Mouse (Mus musculus): ENCODE results near the gene Jarid2. TPM values are rescaled to one million over a fixed set of nuclear protein-coding genes. Genes with fewer than 3 reads are reported as not detected.
"Not testable (repeated sequence)": the region's sequence is repeated elsewhere in the genome, so short reads cannot be mapped to it uniquely, and the experiment has no call there.

Jarid2 gene
- polyA plus RNA-seq, 1 experiment from 2014 or later, result 18.0 TPM

GRCm38 (mm10) chr13:44711062-44711461 is 18.2 kb upstream of the Jarid2 start:
- Histone ChIP-seq H3K4me2 (no peak overlapping the region), H3K27me3 (replicated peaks) (no peaks in the 10 kb centered on the region), H3K4me1 (peaks cover 48% of the 10 kb centered on the region), H3K27ac (peak overlapping the region; percentile 91), H3K9me3 (replicated peaks) (no peaks in the 10 kb centered on the region), H3K9ac (peak overlapping the region; percentile 63; the same call in 1 of the 2 replicates), H3K4me3 (no peak overlapping the region), H3K36me3 (no peaks in the 10 kb centered on the region)
- ATAC-seq, result no peak
- WGBS (ENCODE audit: insufficient replicate concordance), result 64% methylated on average over 5 of the region's 5 CpGs

GRCm38 (mm10) chr13:44711882-44712281 is 17.4 kb upstream of the Jarid2 start:
- Histone ChIP-seq H3K27ac (no peak overlapping the region), H3K27me3 (replicated peaks) (no peaks in the 10 kb centered on the region), H3K4me1 (peaks cover 48% of the 10 kb centered on the region), H3K9me3 (replicated peaks) (no peaks in the 10 kb centered on the region), H3K36me3 (no peaks in the 10 kb centered on the region), H3K9ac (no peak overlapping the region), H3K4me3 (no peak overlapping the region), H3K4me2 (no peak overlapping the region)
- 60% methylated on average over 1 of the region's 1 CpGs for WGBS (ENCODE audit: insufficient replicate concordance)
- no peak for ATAC-seq

GRCm38 (mm10) chr13:44715187-44715885 is 13.9 kb upstream of the Jarid2 start:
- Histone ChIP-seq H3K27me3 (replicated peaks) (no peaks in the 10 kb centered on the region), H3K27ac (no peak overlapping the region), H3K4me1 (peaks cover 27% of the 10 kb centered on the region), H3K4me3 (no peak overlapping the region), H3K9ac (no peak overlapping the region), H3K4me2 (no peak overlapping the region), H3K36me3 (no peaks in the 10 kb centered on the region), H3K9me3 (replicated peaks) (no peaks in the 10 kb centered on the region)
- WGBS (ENCODE audit: insufficient replicate concordance), result 51% methylated on average over 10 of the region's 10 CpGs
- no peak for ATAC-seq

GRCm38 (mm10) chr13:44717838-44718237 is 11.4 kb upstream of the Jarid2 start:
- H3K4me3 ChIP-seq, result no peak overlapping the region
- H3K27ac ChIP-seq, result no peak overlapping the region
- H3K27me3 ChIP-seq (replicated peaks), result no peaks in the 10 kb centered on the region
- WGBS (ENCODE audit: insufficient replicate concordance), result 84% methylated on average over 9 of the region's 9 CpGs
- H3K4me1 ChIP-seq, result 0 out of 2 replicates have a peak, but pooled peaks cover 5% of the 10 kb centered on the region
- no peaks in the 10 kb centered on the region for H3K9me3 ChIP-seq (replicated peaks)
- no peak overlapping the region for H3K4me2 ChIP-seq
- H3K36me3 ChIP-seq, result no peaks in the 10 kb centered on the region
- H3K9ac ChIP-seq, result no peak overlapping the region
- ATAC-seq, result no peak

GRCm38 (mm10) chr13:44718465-44718864 is 10.8 kb upstream of the Jarid2 start:
- ATAC-seq; H3K9ac ChIP-seq; H3K4me2 ChIP-seq; H3K27ac ChIP-seq; H3K4me1 ChIP-seq; H3K36me3 ChIP-seq; H3K9me3 ChIP-seq (replicated peaks); H3K27me3 ChIP-seq (replicated peaks); H3K4me3 ChIP-seq: not testable (repeated sequence)
- 84% methylated on average over 5 of the region's 5 CpGs for WGBS (ENCODE audit: insufficient replicate concordance)

GRCm38 (mm10) chr13:44720094-44720493 is 9.2 kb upstream of the Jarid2 start:
- no peak overlapping the region for H3K27ac ChIP-seq
- ATAC-seq, result no peak
- 62% methylated on average over 1 of the region's 1 CpGs for WGBS (ENCODE audit: insufficient replicate concordance)
- H3K4me1 ChIP-seq, result 0 out of 2 replicates have a peak, but pooled peaks cover 5% of the 10 kb centered on the region
- H3K4me2 ChIP-seq, result no peak overlapping the region
- H3K36me3 ChIP-seq, result no peaks in the 10 kb centered on the region
- H3K27me3 ChIP-seq (replicated peaks), result no peaks in the 10 kb centered on the region
- no peak overlapping the region for H3K9ac ChIP-seq
- no peak overlapping the region for H3K4me3 ChIP-seq
- no peaks in the 10 kb centered on the region for H3K9me3 ChIP-seq (replicated peaks)

- Histone ChIP-seq H3K4me3 (no peak overlapping the region), H3K4me1 (no peaks in the 10 kb centered on the region), H3K4me2 (no peak overlapping the region), H3K9ac (no peak overlapping the region), H3K27me3 (replicated peaks) (no peaks in the 10 kb centered on the region), H3K27ac (no peak overlapping the region), H3K9me3 (replicated peaks) (no peaks in the 10 kb centered on the region), H3K36me3 (no peaks in the 10 kb centered on the region)
- WGBS (ENCODE audit: insufficient replicate concordance), result 39% methylated on average over 5 of the region's 5 CpGs
- no peak for ATAC-seq
These were observed 7.3 kb upstream of the Jarid2 start for GRCm38 (mm10) chr13:44721891-44722547.

GRCm38 (mm10) chr13:44723522-44723921 is 5.8 kb upstream of the Jarid2 start:
- not testable (repeated sequence) for H3K27ac ChIP-seq; H3K9me3 ChIP-seq (replicated peaks); H3K36me3 ChIP-seq; H3K4me3 ChIP-seq; ATAC-seq; H3K27me3 ChIP-seq (replicated peaks); H3K9ac ChIP-seq; H3K4me1 ChIP-seq; H3K4me2 ChIP-seq
- 76% methylated on average over 9 of the region's 9 CpGs for WGBS (ENCODE audit: insufficient replicate concordance)

GRCm38 (mm10) chr13:44728145-44728880 is 961 bp upstream of the Jarid2 start:
- Histone ChIP-seq H3K27ac (peak overlapping the region; percentile 36), H3K4me2 (peak overlapping the region; percentile 96; the same call in 1 of the 2 replicates), H3K4me1 (peaks cover 18% of the 10 kb centered on the region), H3K9ac (no peak overlapping the region), H3K36me3 (no peaks in the 10 kb centered on the region), H3K27me3 (replicated peaks) (no peaks in the 10 kb centered on the region), H3K4me3 (no peak overlapping the region), H3K9me3 (replicated peaks) (no peaks in the 10 kb centered on the region)
- no peak for ATAC-seq
- 76% methylated on average over 1 of the region's 1 CpGs for WGBS (ENCODE audit: insufficient replicate concordance)

- H3K4me1 ChIP-seq, result peaks cover 32% of the 10 kb centered on the region
- H3K4me2 ChIP-seq, result peak overlapping the region; percentile 96
- H3K4me3 ChIP-seq, result peak overlapping the region; percentile 74
- peak; percentile 89 for ATAC-seq
- H3K27me3 ChIP-seq (replicated peaks), result no peaks in the 10 kb centered on the region
- 1% methylated on average over 40 of the region's 87 CpGs for WGBS (ENCODE audit: insufficient replicate concordance)
- peak overlapping the region; percentile 90 for H3K27ac ChIP-seq
- H3K36me3 ChIP-seq, result no peaks in the 10 kb centered on the region
- no peaks in the 10 kb centered on the region for H3K9me3 ChIP-seq (replicated peaks)
- peak overlapping the region; percentile 93 for H3K9ac ChIP-seq
These were observed 1.0 kb downstream of the Jarid2 start for GRCm38 (mm10) chr13:44730146-44730864.

GRCm38 (mm10) chr13:44730939-44731551 is 1.8 kb downstream of the Jarid2 start:
- peak; percentile 69 for ATAC-seq
- H3K4me3 ChIP-seq, result peak overlapping the region; percentile 74
- H3K9ac ChIP-seq, result peak overlapping the region; percentile 93
- peaks cover 38% of the 10 kb centered on the region for H3K4me1 ChIP-seq
- peak overlapping the region; percentile 96 for H3K4me2 ChIP-seq
- peak overlapping the region; percentile 90 for H3K27ac ChIP-seq
- no peaks in the 10 kb centered on the region for H3K9me3 ChIP-seq (replicated peaks)
- H3K36me3 ChIP-seq, result no peaks in the 10 kb centered on the region
- WGBS (ENCODE audit: insufficient replicate concordance), result under 1% methylated on average over 41 of the region's 41 CpGs
- no peaks in the 10 kb centered on the region for H3K27me3 ChIP-seq (replicated peaks)

Measured in liver, embryonic 12.5 days (tissue).